Mouse (Mus musculus) left cerebral cortex, adult 9 months (tissue): ENCODE data around the gene Hdac8.
A peak's percentile ranks its signal among the peaks of the same experiment; 100 is the strongest.

Experiments used
- DNase-seq, 2 experiments: peaks; one replicate each; pipeline ENCODE4 v3.0.0; 2022; ENCODE audit warnings: low spot score in 2 of 2

Gene Hdac8

DNA sequence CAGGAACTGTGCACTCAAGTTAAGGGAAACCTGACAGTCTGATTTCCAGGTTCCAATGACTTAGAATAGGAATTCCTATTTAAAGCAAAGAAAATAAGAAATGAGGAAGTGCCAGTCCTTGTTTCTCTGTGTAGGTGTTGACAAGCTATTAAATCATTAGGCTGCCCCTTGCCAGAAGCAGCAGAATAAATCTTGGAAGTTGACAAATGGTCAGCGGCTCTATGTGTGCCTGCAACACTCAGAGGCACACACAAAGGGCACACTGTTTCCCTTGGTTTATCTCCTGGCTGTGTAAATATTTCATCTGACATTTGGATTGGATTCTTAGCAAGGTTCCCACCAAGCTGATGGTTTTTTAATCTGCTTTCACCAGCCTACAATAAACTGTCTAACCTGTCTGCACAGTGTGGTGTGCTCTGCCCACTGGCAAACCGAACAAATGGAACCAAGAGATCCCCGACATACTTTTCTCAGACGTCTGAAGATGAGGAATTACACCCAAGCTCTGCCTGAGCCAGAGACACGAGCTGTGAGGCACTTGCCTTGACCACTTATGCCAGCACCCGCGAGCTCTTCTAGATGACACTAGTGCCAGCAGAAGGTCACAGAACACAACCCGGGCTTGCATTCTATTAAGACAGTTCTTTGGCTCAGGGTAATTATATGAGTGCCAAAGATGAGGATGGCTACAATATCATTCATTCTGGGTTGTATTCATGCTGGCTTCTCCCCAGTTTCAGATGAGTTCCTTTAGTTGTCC is 165.6 kb downstream of the Hdac8 start:
- no peak for DNase-seq

DNA sequence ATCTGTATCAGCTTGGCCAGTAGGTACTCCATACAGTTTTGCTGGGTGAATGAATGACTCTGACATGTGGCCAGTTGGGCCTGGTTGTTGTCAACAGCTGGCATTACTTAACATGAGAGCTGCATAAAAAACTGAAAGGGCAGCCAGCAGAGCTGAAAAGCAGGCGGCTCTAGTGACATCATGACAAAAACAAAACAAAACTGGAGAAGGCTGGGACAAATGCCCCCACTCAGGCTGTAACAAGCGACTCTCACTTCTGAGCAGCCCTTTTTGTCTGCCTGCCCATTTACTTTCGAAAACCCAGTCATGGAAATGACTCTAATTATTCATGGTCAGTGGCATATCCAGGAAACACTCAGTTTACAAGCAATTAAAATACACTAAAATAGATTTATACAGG is 185.5 kb downstream of the Hdac8 start:
- no peak for DNase-seq

DNA sequence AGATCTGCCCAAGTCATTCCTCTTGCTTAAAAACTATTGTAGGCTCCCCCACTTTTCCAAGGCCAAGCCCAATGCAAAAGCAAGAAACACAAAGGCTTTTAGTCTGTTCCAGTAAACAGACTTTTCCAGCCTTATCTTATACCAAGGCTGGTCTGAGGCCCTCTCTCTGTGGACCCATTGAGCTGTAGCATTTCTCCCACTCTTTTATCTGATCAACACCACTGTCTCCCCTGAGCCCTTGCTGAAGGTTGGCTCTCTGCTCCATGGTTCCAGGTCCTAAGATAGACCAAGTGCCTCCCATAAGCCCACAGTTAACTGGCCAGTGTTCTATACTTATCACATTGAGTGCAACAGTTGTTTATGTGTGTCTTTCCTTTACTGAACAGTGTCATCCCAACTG is 185.9 kb downstream of the Hdac8 start:
- no peak for DNase-seq

DNA sequence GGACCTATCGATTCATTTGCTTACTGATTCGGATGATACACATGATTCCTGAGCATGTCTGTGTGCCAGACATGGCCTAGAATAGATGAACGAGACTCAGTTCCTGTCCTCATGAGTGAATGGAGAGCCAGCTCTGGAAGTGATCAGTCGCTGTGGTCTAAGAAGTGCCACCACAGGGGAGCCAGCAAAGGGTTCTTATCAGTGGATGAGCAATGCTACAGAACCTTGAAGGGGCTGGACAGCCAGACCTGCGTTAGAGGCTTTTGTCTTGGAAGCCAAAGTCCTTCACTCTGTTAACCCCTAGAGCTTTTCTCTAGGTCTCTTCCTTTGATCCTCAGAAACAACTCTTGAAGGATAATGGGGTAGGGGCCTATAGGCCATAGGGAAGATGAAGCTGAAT is 186.4 kb downstream of the Hdac8 start:
- no peak for DNase-seq

DNA sequence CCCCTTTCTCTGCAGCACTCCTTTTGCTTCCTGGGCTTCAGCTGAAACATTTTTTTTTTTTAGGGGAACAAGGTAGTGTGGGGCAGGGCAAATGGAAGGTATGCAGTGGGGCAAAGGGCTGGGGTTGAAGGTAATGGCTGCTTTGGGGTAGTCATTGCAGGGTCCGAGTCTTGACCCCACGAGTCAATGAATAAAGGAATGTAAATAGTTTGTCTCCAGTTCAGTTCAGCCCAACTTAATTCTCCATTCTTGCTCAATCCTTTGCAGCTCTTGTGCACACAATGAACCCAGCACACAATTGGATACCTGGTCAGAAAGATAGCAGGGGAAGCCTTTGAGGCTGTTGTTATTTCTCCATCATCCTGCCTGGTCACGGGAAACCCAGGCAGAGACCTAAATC is 194.0 kb downstream of the Hdac8 start:
- DNase-seq: no peak

DNA sequence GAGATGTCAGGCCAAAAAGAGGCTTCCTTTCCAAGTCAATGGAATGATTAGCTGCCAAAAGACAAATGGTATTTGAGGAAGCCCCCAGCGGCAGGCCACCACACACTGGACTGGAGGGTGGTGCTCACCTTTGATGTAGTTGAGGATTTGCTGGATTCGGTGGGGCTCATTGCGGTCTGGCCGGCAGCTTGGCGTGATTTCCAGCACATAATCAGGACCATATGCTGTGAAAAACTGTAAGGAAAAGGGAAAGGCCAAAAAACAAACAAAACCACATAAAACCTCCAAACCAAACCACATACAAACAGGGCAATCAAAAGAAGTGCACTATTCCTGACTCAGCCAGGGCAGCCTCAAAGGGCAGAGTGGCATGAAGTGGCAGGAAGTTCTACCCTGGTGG is 197.6 kb downstream of the Hdac8 start:
- DNase-seq: no peak

DNA sequence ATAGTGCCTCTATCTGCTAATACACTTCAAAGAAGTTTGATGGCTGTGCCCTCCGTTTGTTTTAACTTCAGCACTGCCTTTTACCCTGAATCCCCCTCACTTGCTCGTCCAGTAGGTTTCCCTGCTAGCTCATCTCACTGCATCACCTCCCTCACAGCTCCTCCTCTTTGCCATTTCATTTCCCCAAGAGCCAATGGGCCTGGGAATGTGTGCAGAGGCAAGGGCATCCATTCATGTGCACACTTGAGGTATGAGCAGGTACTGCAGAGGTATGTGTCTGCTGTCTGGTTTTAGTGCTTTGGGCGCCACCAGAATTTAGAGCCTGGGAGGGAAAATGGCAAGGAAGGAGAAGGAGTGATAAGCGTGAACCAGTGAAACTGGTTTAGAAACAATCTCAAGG is 199.4 kb downstream of the Hdac8 start:
- DNase-seq: no peak

DNA sequence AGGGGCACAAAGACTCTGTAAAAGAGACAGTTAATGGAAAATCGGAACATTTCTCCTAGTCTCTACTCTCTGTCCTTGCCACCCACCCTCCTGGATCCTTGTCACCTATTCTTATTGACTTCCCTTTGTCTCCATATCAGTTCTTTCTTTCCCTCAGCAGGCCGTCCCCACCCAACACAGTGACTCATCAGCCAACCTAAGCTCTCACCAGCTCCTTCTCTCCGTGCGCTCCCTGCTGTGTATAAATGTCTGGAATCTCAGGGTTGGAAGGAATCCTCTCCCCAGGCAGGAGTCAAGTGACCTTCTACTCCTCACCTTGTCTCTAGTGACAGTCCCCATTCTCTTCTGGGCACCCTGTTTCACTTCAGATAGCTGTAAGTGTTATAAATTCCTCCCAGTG is 200.2 kb downstream of the Hdac8 start:
- DNase-seq: no peak

DNA sequence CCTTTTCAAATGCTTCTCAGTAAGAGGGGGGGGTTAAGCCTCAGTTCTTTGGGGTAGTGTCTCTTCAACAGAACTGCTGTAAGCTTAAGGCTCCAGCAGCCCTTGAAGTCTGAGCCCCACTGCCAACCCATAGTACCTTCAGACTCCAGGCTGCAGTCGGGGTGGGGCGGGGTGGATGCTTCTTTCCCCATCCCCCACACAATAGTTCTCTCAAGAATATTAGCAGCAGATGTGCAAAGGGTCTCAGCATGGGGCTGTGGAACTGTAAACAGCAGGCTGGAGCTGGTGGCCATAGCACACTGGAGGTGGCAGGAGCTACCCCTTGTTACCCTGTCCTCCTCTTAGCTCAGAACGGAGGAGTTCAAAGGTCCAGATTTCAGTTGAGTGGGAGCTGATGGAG is 202.7 kb downstream of the Hdac8 start:
- DNase-seq: no peak

DNA sequence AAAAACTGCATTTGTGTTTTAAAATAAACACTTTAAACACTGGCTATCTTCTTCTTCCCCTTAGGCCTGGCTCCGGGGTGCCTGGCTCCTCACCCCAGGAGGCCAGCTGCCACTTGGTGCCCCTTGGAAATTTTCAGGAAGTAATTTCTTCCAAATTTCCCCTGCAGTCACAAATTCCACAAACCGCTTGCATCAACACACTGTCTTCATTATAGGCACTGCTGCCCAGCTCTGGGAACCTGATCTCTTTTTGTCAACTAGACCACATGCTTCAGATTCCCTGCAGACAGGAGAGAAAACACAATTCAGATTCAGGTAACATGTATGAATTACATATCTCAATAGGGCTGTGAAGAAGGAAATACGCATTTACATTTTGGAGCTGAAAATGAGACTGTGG is 220.3 kb downstream of the Hdac8 start:
- no peak for DNase-seq

DNA sequence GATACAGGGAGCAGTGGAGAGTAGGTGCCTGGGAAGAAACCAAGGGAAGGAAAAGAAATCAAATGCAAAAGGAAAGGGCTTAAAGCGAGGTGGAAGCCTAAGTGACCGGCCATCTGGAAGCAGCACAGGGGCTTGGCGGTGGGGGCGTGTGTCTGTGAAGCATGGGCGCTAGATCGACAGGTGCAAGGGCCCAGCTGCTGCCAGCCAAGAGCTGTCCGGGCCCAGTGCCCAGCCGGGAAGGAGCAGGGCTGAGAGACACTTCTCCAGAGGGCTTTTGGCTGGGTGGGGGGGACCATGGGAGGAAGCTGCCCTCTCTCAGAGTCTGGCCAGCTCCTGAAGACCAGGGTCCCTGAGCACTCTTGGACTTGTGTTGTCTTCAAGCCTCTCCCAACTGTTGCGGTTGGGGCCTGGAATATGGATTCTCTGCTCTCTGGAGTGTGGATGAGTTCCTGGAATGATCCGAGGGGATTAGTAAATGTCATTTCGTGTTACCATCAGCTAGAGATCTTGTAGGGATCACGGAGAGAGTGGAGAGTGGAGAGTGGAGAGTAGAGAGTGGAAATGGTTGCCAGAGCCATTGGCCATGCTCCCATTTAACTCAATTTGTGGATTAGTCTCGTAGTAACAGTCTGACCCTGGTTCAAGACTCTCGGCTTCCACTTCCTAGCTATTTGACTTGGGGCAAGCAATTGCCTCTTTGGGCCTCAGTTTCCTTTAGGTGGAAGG is 242.4 kb downstream of the Hdac8 start:
- no peak for DNase-seq

DNA sequence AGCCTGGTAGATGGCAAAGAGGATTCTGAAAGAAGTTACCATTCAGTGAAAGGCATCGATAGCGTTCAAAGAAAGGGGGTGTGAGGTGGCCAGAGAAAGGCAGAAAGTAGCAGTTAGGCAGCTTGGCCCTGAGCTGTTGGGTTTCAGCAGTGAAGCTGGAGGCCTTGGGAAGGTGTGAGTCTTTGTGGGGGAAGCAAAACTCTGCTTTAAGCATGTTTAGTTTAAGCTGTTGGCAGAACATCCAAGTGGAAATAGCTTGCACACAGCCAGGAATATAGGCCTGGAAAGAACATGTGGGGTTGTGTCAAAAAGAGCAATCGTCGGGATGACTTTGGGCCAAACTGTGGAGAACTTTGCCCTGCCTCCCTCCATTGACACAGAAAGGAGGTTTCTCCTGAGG is 245.4 kb downstream of the Hdac8 start:
- DNase-seq: no peak

DNA sequence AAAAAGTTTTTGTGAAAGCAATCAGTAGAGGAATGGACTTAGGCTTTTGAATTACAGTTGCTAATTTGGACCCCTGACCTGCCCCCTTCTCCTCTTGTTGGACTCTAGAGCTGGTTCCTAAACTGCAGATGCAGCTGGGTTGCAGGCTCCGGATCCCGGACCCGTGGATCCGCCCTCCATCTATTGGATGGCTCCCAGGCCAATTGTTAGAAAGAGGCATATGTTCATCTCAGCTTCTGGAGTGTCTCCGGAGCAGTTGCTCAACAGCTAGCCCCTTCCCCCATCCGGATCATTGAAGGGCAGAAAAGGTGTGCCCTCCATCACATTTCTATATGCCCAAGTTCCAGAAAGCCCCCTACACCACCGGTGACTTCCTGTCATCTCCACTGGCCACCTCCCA is 251.3 kb downstream of the Hdac8 start:
- DNase-seq: peak in 1 of 2 experiments; percentile 15

DNA sequence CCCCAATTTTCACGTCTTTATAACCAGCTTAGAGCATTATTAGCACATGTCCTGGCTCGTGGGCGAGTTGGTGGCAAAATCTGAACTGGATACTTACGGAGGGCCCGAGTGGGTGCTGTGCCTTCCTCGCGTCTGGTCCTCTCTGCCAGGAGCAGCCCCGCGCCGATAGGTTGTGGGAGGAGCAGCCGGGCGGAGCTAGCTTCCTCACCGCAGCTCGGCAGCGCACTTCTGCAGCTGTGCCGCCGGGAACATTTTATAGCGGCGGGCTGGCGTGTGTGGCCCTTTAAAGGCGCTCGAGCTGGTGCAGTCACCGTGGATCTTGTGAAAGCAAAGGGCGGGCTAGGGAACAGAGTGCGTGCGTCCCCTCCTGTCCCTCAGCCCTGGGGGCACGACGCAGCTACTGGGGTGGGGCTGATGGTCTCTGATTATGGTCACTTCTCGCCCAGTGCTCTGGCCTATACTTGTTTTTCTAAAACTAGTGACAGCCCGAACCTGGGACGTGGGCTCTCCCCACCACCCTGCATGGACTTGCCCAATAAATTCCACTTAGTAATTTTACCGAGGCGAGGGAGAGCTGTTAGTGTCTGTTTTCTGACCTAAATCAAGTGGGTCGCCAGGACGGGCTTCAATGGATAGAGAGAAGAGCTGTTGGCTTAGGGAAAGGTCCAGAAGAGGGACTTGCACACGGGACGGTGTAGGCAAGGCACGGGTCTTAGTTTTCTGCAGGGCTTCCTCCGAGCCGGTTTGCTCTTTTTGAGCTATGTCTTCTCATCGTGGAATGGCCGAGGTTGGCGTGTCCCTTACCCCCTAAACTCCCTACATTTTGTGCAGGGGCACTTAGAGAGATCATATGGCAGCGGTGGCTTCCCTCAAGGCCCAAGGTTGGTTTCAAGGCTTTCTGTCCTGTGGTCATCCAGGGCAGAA is 253.0 kb downstream of the Hdac8 start, which contains the start of gene Cited1:
TSS of gene Cited1 (minus strand) at position 245 of the 924 bp plus-strand sequence.
- peak; percentile 32 to 33 for DNase-seq

DNA sequence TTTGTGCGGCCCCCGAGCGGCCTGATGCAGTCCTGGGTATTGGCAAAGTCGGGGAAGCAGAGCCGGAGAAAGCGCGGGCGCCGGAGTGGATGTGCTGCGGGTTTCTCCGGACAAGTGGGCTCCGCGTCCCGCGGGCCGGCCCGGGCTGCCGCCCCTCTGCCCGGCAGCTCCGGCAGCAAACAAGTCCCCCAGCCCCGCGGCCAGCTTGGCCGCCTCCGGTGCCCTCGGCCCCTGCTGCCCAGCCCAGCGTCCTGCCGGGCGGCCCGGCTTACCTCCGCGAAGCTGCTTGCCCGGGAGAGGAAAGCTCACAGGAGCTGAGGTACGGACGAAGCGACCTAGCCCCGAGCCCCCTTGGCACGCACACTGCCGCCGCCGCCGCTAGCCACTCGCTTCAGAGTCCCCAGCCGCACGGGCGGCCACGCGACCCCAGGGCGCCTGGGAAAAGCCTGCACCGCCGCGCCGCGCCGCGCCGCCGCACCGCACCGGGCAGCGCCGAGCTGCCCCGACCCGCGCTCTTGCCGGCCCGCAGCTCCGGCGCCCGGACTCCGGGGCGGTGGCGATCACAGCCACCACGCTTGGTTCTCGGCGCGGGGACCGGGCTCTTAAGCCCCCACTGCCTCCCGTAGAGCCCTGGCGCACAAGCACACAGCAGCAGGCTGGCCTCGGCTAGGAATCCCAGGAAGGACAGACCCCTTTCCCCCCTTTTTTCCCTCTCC is 253.8 kb downstream of the Hdac8 start:
- DNase-seq: no peak

DNA sequence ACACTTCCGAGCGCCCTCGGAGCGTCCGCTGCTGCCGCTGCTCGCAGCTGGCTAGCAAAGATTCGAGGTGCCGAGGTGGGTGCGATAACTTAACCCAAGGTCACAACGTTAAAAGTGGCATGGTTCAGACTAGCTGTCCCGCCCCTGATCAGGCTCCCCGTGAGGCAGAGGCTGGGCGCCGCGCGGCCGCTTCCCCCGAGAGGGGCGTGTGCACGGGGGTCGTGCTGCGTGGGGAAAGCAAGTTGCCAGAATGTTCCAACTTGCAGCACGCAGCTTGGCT is 254.3 kb downstream of the Hdac8 start:
- DNase-seq: no peak

DNA sequence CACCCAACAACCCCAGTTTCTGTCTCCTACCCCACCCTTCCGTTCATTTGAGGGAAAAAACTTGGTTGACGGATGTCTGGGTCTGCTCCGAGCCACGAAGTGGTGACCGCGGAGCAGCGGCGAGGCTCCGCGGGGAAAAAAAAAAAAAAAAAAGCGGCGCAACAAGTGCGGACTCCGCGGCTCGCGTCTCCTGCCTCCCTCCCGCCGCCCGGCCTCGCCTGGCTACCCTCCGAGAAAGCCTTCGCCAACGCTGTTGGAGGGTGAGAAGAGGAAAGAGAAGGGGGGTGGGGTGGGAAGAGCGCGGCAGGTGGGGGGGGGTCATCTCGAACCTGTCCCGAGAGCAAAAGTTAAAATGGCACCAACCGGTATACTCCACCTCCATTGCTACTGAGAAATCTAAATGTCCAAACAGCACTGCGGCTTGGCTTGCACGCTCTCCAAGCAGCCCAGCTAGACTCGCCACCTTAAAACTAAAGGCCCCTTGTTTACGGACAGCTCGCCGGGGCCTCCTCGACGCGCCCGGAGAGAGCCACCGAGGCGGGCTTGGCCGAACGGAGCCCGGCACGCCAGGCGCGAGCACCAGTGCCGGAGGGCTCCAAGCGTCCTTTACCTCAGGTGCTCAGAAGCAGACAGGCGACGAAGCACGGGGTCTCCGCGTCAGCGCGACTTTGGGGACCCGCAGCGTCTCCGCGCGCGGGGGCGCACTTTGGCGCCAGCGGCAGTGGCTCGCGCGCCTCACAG is 254.8 kb downstream of the Hdac8 start:
- no peak for DNase-seq

DNA sequence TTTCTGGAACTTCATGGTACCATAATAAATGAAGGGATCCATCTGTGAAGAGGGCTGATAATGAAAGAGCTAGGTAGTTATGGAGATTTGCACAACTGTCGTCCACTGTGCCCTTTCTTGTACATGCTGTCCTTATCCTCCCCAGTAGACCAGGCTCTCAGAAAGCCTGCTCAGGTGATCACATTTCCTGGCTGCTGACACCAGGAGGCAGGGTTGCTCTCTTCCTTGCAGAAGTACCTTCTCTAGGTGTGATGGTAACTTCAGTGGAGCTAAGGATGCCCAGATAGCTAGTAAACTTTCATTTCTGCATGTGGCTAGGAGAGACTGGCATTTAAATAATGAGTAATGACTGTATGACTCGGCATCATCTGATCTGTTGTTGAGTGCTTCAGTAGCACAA is 260.8 kb downstream of the Hdac8 start:
- no peak for DNase-seq
